Mouse (Mus musculus): Measurements from ENCODE around the gene Chrna9.

GRCm38 (mm10) chr5:65986426-65986825 is 51.7 kb downstream of the Chrna9 start:
- TF ChIP-seq CTCF (IDR thresholded peaks at IDR 0.05; ENCODE audit: low read depth), result no peak
- TF ChIP-seq EP300 (IDR thresholded peaks at IDR 0.05; ENCODE audit: low read depth), result no peak
